Mouse (Mus musculus): ENCODE measurements around the gene Gm2696.
A peak's percentile ranks its signal among the peaks of the same experiment; 100 is the strongest.

The Gm2696 gene

GRCm38 (mm10) chr10:77846961-77847360 lies 32.5 kb downstream of the Gm2696 start:
- no peak for DNase-seq (ENCODE audit: low read depth, low spot score)

DNA sequence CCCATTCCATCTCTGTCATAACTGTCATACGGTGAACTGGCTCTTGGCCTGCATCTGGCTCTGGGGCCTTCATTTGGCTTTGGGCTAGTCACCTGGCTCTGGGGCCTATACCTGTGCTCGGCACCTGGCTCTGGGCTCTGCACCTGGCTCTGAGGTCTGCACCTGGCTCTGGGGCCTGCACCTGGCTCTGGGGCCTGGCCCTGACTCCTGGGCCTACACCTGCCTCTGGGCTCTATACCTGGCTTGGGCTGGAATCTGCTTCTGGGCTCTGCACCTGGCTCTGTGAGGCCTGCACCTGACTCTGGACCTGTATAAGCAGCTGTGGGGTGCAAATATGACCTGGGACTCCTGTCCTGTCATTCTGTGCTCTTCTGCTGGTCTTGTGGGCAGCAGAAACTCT lies 33.1 kb downstream of the Gm2696 start:
- DNase-seq (ENCODE audit: low read depth, low spot score), result no peak

DNA sequence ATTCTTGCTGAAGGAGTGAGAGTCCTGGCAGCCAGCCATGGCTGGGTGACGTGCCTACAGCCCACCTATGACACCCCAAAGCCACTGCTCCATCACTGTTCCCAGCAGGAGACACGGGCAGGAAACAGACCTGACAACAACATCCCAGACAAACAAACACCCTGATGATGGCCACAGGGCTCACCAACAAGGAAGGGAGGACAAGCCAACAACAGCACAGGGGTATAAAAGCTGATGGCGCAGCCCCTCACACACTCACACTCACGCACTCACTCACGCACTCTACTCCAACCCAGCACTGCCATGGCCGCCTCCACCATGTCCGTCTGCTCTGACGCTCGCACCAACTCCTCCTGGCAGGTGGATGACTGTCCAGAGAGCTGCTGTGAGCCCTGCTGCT lies 38.1 kb downstream of the Gm2696 start, which contains the start of gene Gm10318:
TSS of gene Gm10318 (plus strand) at position 301 of the 400 bp plus-strand sequence.
- no peak for DNase-seq (ENCODE audit: low read depth, low spot score)

DNA sequence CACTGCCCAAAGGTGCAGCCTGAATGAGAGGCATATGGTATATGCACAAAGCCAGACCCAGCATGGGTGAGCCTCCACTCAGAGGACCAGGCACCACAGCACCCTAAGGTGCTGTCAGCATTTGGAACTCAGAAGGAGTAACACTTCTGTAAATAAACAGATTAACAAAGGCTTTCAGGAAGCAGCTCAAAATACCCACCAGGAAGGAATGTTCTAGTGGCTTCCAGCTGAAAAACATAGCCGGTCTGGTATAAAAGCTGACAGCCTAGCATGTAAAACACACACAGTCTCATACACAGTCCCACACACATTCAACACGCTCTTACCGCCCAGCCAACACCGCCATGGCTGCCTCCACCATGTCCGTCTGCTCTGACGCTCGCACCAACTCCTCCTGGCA lies 47.2 kb downstream of the Gm2696 start, which contains the start of gene Gm3285:
TSS of gene Gm3285 (plus strand) at position 301 of the 400 bp plus-strand sequence.
- no peak for DNase-seq (ENCODE audit: low read depth, low spot score)

DNA sequence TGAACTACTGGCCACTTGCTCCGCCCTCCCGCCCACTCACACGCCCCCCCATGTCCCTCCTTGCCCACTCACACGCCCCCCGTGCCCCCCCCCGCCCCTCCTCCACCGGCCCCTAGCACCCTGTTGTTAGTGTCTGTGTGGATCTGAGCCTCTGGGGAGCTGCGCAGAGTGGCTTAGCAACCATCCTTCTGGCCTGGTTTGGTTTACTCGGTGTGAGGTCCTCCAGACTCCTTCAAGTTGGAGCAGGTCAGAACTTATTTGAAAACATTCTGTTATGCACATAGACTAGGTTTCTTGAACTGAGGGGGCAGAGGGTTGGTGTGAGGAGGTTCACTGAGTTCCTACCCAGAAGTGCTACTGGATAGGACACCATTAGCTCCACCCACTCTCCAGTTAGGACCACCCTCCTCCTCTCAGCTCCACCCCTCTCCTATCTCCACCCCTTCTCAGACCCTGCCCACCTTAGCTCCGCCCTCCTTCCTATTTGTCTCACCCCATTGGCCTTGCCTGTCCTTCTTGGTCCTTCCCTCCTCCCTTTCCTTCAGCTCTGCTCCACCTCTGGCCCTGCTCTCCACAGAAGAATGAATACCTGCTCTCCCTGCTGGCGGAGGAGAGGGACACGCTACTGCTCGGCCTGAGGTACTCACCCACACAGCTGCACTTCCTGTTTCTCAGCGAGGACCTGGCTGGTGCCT lies 49.7 kb downstream of the Gm2696 start:
- peak; percentile 87 for DNase-seq (ENCODE audit: low read depth, low spot score)

GRCm38 (mm10) chr10:77864762-77865143 lies 50.3 kb downstream of the Gm2696 start:
- no peak for DNase-seq (ENCODE audit: low read depth, low spot score)

- DNase-seq (ENCODE audit: low read depth, low spot score), result no peak
These were observed 53.1 kb downstream of the Gm2696 start for GRCm38 (mm10) chr10:77867546-77867945.

GRCm38 (mm10) chr10:77869651-77870050 lies 55.2 kb downstream of the Gm2696 start:
- no peak for DNase-seq (ENCODE audit: low read depth, low spot score)

GRCm38 (mm10) chr10:77878985-77879384 lies 64.5 kb downstream of the Gm2696 start:
- peak; percentile 35 for DNase-seq (ENCODE audit: low read depth, low spot score)

GRCm38 (mm10) chr10:77880305-77880704 lies 65.8 kb downstream of the Gm2696 start:
- no peak for DNase-seq (ENCODE audit: low read depth, low spot score)

GRCm38 (mm10) chr10:77882553-77882952 lies 68.1 kb downstream of the Gm2696 start:
- peak; percentile 78 for DNase-seq (ENCODE audit: low read depth, low spot score)
